Mouse (Mus musculus): Measurements from ENCODE around the gene Plce1.
"Not testable (repeated sequence)": the region's sequence is repeated elsewhere in the genome, so short reads cannot be mapped to it uniquely, and the experiment has no call there.

The Plce1 gene

GRCm38 (mm10) chr19:38632251-38632650 lies 151.3 kb downstream of the Plce1 start:
- no peak for DNase-seq (ENCODE audit: low spot score in 2 of 2)

GRCm38 (mm10) chr19:38633306-38633705 lies 152.4 kb downstream of the Plce1 start:
- no peak for DNase-seq (ENCODE audit: low spot score in 2 of 2)

GRCm38 (mm10) chr19:38639050-38639449 lies 158.1 kb downstream of the Plce1 start:
- no peak for DNase-seq (ENCODE audit: low spot score in 2 of 2)

- DNase-seq (ENCODE audit: low spot score in 2 of 2) = no peak
These were observed 158.9 kb downstream of the Plce1 start for GRCm38 (mm10) chr19:38639805-38640204.

- not testable (repeated sequence) for DNase-seq (ENCODE audit: low spot score in 2 of 2)
These were observed 161.6 kb downstream of the Plce1 start for GRCm38 (mm10) chr19:38642515-38642914.

- no peak for DNase-seq (ENCODE audit: low spot score in 2 of 2)
These were observed 164.1 kb downstream of the Plce1 start for GRCm38 (mm10) chr19:38644871-38645595.

GRCm38 (mm10) chr19:38657980-38658379 lies 177.1 kb downstream of the Plce1 start:
- DNase-seq (ENCODE audit: low spot score in 2 of 2) = no peak

GRCm38 (mm10) chr19:38665398-38665797 lies 184.5 kb downstream of the Plce1 start:
- no peak for DNase-seq (ENCODE audit: low spot score in 2 of 2)

- no peak for DNase-seq (ENCODE audit: low spot score in 2 of 2)
These were observed 191.2 kb downstream of the Plce1 start for GRCm38 (mm10) chr19:38672015-38672600.

- no peak for DNase-seq (ENCODE audit: low spot score in 2 of 2)
These were observed 193.0 kb downstream of the Plce1 start for GRCm38 (mm10) chr19:38673936-38674335.

GRCm38 (mm10) chr19:38678655-38679054 lies 197.7 kb downstream of the Plce1 start:
- DNase-seq (ENCODE audit: low spot score in 2 of 2) = no peak

- DNase-seq (ENCODE audit: low spot score in 2 of 2) = no peak
These were observed 198.6 kb downstream of the Plce1 start for GRCm38 (mm10) chr19:38679520-38679919.

GRCm38 (mm10) chr19:38687326-38687725 lies 206.4 kb downstream of the Plce1 start:
- no peak for DNase-seq (ENCODE audit: low spot score in 2 of 2)

- no peak for DNase-seq (ENCODE audit: low spot score in 2 of 2)
These were observed 208.0 kb downstream of the Plce1 start for GRCm38 (mm10) chr19:38688741-38689507.

- no peak for DNase-seq (ENCODE audit: low spot score in 2 of 2)
These were observed 209.4 kb downstream of the Plce1 start for GRCm38 (mm10) chr19:38690276-38690675.

GRCm38 (mm10) chr19:38691533-38691932 lies 210.6 kb downstream of the Plce1 start:
- no peak for DNase-seq (ENCODE audit: low spot score in 2 of 2)

GRCm38 (mm10) chr19:38693331-38693730 lies 212.4 kb downstream of the Plce1 start:
- no peak for DNase-seq (ENCODE audit: low spot score in 2 of 2)

- DNase-seq (ENCODE audit: low spot score in 2 of 2) = no peak
These were observed 212.9 kb downstream of the Plce1 start for GRCm38 (mm10) chr19:38693769-38694168.

GRCm38 (mm10) chr19:38701776-38702175 lies 220.9 kb downstream of the Plce1 start:
- DNase-seq (ENCODE audit: low spot score in 2 of 2) = no peak

- DNase-seq (ENCODE audit: low spot score in 2 of 2) = no peak
These were observed 223.8 kb downstream of the Plce1 start for GRCm38 (mm10) chr19:38704742-38705141.

- no peak for DNase-seq (ENCODE audit: low spot score in 2 of 2)
These were observed 224.3 kb downstream of the Plce1 start for GRCm38 (mm10) chr19:38705244-38705643.

- DNase-seq (ENCODE audit: low spot score in 2 of 2) = no peak
These were observed 225.5 kb downstream of the Plce1 start for GRCm38 (mm10) chr19:38706449-38706848.

- no peak for DNase-seq (ENCODE audit: low spot score in 2 of 2)
These were observed 228.5 kb downstream of the Plce1 start for GRCm38 (mm10) chr19:38709376-38709775.

All from left cerebral cortex, adult 9 months (tissue).